Mouse (Mus musculus): Measurements from ENCODE around the gene Elob.
A peak's percentile ranks its signal among the peaks of the same experiment; 100 is the strongest.

Elob gene

GRCm38 (mm10) chr17:23823018-23823417 lies 5.9 kb downstream of the Elob start:
- no peak for DNase-seq

- DNase-seq, result no peak
Observed at GRCm38 (mm10) chr17:23822094-23822493, 6.8 kb downstream of the Elob start.

DNA sequence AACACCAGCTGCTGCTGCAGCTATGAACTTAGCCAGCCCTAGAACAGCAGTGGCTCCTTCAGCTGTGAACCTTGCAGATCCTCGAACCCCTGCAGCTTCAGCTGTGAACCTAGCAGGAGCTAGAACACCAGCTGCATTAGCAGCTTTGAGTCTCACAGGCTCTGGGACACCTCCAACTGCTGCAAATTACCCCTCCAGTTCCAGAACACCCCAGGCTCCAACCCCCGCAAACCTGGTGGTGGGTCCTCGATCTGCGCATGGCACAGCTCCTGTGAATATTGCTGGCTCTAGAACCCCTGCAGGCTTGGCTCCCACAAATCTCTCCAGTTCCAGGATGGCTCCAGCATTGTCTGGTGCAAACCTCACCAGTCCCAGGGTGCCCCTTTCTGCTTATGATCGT lies 8.2 kb downstream of the Elob start:
- no peak for DNase-seq

- no peak for DNase-seq
Observed at GRCm38 (mm10) chr17:23819235-23819634, 9.7 kb downstream of the Elob start.

GRCm38 (mm10) chr17:23818579-23818978 lies 10.4 kb downstream of the Elob start:
- DNase-seq, result no peak

DNA sequence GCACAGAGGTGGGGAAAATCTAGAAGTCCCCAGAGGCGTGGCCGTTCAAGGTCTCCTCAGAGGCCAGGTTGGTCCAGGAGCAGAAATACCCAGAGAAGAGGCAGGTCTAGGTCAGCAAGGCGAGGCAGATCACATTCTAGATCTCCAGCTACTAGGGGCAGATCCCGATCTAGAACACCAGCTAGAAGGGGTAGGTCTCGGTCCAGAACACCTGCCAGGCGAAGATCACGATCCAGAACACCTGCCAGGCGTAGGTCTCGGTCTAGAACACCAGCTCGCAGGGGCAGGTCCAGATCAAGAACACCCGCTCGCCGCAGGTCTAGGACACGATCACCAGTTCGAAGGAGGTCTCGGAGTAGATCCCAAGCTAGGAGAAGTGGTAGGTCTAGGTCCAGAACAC lies 13.3 kb downstream of the Elob start:
- DNase-seq, result no peak

DNA sequence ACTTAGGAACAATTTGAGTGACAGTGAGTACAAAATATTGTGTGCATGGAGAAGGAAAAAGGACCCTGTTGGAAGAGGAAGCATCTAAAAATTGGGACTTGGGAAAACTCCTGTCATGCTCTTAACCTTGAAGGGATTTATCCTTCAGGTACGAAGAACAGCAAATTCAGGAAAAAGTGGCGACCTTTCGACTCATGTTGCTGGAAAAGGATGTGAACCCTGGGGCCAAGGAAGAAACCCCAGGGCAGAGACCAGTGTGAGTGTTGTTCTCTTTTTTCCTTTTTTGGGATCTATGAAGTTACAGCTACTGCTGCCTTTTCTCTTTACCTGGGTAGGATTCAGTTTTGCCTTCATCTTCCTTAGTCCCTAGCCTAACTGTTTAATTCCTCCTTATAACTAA lies 21.0 kb downstream of the Elob start:
- no peak for DNase-seq

DNA sequence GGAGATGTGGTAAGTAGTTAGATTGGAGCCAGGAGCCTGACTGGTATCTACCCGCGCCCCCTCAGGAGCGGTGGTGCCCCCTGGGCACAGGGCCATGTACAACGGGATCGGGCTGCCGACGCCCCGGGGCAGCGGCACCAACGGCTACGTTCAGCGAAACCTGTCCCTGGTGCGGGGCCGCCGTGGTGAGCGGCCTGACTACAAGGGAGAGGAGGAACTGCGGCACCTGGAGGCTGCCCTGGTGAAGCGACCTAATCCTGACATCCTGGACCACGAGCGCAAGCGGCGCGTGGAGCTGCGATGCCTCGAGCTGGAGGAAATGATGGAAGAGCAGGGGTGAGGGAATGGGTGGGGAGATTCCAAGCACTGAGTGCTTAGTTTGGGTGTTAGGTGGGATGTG lies 22.1 kb downstream of the Elob start:
- peak; percentile 34 for DNase-seq

GRCm38 (mm10) chr17:23804426-23805085 lies 24.4 kb downstream of the Elob start:
- no peak for DNase-seq

- DNase-seq, result peak; percentile 93
Observed at GRCm38 (mm10) chr17:23803366-23804041, 25.4 kb downstream of the Elob start.

DNA sequence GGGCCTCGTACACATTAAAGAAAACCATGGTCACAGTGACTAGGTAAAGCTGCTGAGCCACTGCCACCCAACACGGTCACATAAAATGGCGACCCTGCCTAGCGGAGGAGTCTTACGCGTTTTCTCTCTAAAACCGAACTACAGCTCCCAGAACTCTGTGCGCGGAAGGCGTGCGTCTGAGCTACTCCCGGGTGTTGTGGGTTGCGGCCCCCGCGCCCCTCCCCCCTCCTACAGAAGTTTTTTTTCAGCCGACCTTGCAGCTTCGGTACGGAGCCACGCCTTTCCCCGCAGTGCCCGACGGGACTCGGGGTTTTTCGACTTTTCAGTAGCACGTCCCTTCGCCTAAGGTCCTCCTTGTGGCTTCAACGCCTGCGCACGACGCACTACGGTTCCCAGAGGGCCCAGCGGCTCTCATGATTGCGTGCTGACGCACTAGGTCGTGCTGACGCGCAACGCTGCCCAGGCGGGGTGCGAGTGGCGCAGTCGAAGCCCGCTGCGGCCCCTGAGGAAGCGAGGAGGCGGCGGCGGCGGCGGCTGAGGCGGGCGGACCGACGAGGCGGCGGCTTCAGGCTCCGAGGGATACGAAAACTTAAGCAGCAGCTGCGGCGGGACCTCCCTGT lies 26.1 kb downstream of the Elob start:
- DNase-seq, result peak; percentile 100

DNA sequence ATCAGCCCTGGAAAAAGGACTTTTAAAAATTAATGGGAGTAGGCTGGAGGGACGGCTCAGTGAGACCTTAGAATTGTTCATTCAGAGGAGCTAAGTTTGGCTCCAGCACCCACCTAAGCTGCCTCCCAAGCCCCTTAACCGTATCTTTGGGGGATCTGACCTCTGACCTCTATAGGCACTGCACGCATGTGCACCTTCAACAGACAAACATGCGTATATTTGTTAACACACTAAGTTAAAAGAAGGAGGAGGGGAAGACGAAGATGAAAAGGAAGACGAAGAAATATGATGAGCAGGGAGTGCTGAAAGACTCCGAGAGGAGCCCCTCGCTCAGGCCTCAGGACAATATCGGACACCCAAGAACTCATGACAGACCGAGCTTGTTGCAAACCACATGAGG lies 27.3 kb downstream of the Elob start:
- no peak for DNase-seq

GRCm38 (mm10) chr17:23797316-23797715 lies 31.6 kb downstream of the Elob start:
- no peak for DNase-seq

DNA sequence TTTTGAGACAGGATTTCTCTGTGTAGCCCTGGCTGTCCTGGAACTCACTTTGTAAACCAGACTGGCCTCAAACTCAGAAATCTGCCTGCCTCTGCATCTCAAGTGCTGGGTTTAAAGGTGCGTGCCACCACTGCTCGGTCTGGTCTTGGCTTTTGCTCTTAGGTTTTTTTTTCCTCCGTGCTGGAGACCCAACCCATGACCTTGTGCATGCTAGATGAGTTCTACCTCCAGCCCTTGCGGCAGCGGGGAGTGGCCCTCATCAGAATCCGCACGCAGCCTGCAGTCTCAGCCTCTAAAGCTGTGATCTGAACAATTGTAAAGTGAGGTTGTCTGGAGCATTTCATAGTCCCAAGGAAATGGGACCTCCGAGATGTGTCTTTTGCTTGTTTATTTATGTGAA lies 33.6 kb downstream of the Elob start:
- no peak for DNase-seq

GRCm38 (mm10) chr17:23791079-23791357 lies 37.9 kb downstream of the Elob start:
- DNase-seq, result no peak

DNA sequence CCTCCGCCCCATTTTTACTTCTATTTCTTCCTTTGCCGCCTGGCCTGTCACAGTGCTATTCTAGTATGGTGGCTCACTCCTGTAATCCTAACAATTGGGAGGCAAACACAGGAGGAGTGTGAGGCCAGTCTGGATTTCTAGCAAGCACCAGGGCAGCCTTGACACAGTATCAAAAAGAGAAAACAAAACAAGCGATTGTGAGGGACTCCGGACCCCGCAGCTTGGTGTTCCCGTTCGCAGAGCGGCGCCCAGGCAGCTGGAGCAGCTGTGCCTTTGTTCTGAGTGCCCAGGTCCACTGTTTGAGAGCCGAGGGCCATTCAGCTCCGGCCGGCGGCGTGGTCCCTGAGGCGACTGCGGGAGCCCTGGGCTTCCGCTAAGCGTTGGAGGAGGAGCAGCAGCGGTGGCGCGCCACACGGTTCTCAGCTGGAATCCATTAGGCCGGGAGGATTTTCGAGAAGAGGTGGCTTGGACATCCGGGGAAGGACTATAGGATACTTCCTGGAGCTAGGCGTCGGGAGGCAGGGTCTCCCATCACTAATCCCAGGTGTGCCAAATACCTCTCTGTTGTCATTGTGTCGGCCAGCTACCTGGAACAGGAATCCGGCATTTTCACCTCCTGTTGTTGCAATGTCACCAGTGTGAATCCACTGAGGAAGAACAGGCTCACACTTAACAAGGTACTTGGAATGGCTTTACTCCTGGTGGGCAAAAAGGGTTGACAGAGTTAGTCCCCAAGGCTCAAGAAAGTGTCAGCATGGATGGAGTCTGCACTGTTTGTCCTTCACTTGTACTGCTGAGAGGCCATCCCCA lies 38.5 kb downstream of the Elob start, which contains the start of gene Srrm2:
Srrm2 (plus strand) TSS at position 264 of the 810 bp plus-strand sequence.
- DNase-seq, result peak; percentile 84

- no peak for DNase-seq
Observed at GRCm38 (mm10) chr17:23789749-23790268, 39.1 kb downstream of the Elob start.

- no peak for DNase-seq
Observed at GRCm38 (mm10) chr17:23788973-23789372, 40.0 kb downstream of the Elob start.

DNA sequence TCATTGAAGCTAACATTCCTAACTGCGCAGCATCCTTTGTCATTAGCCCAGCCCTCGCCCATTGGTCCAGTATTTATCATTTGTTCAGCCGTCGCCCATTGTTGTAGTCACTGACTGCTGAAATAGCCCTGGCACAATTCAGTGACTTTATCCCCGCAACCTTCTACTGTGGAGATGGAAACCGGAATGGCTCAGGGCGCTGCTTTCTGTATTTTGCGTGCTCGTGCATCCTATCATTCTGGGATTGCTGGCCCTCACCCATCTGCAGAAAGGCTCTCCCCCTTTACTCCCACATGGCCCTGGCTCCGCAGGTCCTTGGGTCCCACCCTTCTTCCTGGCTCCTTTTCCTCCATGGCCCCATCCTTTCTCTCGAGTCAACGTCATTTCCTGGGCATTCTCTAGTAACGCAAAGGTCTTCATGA lies 42.4 kb downstream of the Elob start:
- DNase-seq, result peak; percentile 60

DNA sequence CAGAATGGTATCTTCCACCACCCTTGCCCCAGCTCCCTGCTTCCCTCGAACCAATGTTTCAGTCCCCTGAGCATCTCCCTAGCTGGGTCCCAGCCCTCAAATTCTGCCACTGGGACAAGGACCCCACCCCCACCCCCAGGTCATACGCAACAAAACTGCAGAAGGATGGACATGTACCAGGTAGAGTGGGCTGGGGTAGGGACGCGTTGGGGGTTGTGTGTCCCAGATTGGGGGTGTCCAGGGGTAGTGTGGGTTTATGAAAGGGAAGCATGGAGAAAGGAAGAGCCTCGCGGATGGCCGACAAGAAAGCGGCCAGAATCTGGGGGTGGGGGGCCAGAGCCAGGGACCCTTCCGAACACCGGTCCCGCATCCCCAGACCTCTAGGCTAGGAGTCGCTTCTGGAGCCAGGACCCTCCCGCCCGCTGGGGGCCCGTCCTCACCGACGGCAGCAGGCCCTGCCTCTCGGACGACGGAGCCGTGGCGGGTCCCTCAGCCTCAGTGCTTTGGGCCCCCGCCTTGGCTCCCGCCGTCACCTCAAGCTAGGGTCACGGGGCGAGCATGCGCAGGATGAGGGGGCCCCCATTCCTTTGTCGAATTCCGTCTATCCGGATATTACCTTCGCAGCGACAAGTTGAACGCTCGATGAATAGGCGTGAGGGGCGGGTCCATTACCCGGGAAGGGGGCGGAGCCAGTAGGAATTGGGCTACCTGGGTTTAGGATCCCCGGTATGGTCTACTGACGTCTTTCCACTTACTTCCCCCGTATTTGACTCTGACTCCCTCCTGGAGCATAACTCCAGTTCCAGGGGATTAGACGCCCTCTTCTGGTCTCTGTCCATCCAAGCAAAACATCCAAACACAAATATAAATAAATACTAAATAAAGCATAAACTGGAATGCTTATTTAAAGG lies 43.1 kb downstream of the Elob start, which contains the start of gene Flywch2:
Flywch2 (minus strand) TSS at position 521 of the 911 bp plus-strand sequence.
- peak; percentile 87 for DNase-seq

GRCm38 (mm10) chr17:23783352-23783751 lies 45.6 kb downstream of the Elob start:
- DNase-seq, result no peak

DNA sequence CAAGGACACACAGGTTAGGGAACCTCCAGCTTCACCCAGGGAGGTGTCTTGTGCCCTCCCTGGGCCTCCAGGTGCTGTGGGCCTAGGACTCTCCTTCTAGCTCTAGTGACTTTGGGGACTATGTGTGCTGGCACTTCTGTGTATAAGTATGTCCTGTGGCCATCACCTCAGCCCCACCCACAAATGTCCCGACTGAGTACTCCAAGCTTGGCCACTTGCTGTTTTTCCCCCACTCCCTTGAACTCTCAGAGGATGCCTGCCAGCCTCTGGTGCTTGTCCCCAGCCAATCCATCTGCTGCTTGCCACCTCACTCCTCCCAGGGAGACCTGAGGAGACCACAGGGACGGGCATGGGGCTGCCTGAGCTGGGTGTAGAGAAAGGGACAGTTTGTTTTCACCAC lies 50.5 kb downstream of the Elob start:
- DNase-seq, result no peak

Measured in retina, postnatal 1 day (tissue).